Mouse (Mus musculus) kidney, adult 11 months (tissue): ENCODE results near the gene Shq1.

Source experiments
- DNase-seq: peaks from one replicate; pipeline ENCODE4 v3.0.0; 2022

Gene Shq1

DNA sequence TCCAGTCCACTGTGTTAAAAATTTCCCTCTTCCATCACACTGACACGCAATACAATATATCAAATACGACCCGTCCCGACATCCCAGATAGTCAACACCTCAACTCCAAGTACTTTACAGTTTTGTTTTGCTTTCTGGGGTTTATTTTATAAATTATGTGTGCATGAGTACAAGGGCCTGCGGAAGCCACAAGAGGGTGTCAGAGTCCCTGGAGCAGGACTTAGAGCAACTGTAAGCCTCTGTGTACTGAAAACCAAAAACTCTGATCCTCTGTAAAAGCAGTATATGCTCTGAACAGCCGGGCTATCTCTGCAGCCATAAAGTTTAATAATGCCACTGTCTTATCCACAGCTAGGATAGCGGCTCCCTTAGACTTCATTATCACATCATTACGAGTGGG is 3.3 kb downstream of the Shq1 start:
- no peak for DNase-seq

DNA sequence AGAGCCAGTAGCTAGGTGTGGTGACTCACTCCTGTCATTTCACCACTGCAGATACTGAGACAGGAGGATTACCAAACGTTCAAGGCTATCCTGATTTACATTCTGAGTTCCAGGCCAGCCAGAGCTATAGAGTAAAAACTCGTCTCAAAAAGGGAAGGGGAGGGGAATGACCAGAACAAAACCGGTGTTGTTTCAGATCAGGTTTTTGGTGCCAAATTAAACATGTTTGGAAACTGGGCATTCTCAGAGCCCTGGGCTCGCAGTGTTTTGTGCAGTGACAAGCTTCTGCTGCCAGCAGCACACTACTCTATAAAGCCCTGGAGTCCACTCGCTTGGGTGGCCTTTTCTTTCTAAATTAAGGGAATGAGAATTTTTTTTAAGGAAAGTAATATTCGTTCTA is 8.7 kb downstream of the Shq1 start:
- no peak for DNase-seq

DNA sequence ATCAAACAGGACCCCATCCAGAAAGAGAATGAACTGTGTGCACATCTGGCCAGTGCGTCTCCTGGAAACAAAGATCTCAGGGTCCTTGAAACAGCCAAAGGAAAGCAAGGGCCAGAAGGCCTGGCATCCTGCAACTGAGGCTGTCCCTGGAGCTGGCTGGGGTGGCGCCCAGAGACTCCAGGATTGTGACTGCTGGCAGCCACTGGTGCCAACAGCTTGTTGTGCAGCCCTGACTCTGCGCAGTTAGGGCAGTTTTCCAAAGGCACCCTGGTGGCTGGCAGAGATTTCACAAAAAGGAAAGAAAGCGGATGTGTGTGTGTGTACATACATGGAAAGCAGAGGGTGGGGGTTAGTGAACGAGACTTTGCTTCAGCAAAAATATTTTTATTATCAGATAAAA is 10.6 kb downstream of the Shq1 start:
- no peak for DNase-seq

DNA sequence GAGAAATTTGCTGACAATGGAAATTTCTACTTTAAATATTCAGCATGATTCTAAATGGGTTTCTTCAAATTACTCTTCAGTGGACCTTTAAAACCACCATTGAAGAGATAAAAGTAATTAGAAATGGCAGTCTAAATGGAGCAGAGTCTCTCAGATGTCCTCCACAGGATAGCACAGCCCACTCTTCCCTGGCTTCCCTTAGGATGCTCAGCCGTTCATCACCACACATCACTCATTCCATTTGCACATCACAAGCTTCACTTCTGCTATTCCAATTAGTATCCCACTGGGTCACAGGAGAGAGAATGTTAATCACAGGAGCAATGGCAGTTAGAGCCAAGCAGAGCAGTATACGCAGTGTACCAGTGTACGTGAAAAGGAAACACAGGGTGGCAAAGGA is 18.4 kb downstream of the Shq1 start:
- DNase-seq: no peak

DNA sequence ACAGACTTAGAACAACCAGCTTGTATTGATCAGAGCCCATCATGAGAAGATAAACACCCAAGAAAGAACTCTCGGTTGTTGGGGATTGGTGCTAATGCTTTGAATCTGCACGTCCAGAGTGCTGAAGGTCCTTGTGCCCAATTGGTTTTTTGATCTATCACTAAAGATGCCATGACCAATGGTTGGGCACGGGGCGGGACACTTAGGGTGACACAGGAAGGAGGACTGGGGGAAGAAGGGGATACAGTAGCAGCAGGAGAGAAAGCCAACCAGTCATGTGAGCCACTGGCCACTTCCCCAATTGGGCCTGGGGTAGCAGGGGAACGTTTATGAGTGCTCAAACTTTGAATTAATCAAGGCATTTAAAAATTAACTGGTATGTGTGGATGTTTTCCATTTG is 23.8 kb downstream of the Shq1 start:
- peak; percentile 17 for DNase-seq

DNA sequence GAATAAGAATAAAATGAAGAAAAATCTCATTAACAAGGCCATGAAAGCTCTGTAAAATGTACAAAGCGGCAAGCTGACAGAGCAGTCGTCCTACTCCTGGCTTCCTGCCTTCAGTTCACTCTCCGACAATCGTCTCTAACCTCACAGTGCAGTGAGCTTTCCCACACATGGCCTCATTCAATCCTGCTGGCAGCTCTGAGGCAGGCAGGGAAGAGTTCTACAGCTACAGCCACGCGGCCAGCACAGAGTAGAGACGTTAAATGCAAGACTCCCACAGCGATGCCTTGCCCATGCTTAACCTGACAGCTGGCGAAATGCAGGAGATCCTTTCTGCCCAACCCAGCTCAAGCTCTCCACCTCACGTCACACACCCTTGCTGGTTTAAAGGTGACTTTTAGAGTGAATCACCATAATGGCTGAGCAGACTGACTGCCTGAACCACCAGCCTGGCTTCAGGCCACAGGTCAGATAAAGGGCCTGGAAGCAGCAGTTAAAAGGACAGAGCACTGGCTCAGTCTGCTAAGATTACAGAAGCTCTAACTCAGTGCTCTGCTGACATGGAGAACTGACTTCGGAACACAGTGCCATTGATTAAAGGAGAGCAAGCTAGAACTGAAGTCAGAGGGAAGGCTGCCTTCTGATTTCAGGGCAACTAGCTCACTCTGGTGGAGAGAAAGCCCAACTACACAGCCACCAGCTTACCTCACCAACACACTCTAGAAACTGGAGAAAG is 25.3 kb downstream of the Shq1 start:
- peak; percentile 28 for DNase-seq

DNA sequence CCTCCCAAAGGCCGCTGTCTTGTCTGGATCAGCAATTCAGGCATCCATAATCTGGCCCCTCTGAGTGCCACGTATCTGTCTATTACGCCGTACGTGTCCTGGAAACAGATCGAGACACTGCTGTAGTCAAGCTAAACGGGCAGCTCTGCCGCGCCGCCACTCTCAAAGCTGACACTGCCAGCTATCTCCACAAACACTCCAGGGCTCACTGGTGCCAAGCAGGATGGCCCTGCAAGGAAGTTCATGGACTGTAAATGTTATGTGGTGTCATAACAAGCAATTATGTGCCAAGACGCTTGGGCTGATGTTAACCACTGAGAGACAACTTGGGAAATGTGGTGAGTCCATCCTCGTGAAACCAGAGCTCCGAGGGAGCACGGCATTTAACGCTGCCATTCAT is 26.3 kb downstream of the Shq1 start:
- DNase-seq: no peak

DNA sequence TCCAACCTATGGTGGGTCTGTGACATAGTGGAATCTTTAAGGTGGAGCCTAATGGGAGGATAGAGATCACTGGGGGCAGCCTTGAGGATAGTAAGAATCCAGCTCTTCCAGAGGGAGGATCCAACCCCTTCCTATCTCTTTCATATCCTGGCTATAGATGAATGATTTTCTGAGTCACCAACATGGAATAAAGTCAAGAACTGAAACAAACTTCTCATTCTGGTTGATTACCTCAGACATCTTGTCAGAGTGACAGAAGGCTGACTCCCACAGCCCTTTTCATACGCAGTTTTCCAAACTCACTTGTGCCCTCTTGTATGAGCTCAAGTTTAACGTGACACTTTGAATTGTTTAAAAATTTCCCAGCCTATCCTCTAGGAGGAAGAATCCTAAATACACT is 28.2 kb downstream of the Shq1 start:
- no peak for DNase-seq

DNA sequence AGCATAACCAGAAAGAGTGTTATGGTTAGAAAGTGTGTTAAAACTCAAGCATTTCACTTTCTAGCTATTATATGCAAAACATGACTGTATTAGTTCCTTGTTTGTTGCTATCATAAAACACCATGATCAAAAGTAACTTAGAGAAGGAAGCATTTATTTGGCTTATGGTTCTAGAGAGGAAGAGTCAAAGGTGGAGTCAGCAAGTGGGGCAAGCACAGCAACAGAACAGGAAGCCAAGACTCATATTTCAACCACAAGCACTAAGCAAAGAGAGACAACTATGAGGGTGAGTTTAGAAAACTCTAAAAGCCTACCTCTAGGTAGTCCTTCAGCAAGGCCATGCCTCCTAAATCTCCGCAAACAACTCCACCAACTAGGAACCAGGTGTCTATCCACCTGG is 30.4 kb downstream of the Shq1 start:
- DNase-seq: no peak

DNA sequence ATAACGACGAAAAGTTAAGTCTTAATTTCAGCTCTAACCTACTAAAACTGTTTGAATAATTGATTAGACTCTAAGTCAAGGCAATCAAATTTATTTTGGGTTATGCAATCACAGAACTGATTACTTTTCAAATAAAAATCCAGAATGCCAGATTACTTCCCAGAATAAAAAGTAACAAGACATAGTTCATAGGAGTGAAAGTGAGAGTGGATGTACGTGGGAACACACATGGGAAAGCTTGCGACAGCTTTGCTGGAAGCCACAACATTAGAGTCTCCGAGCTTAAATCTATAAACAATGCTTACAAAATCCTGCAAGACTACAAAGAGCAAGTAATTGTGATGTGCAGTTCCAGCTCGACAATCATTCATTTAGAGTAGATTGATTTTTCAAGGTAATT is 41.9 kb downstream of the Shq1 start:
- DNase-seq: no peak

DNA sequence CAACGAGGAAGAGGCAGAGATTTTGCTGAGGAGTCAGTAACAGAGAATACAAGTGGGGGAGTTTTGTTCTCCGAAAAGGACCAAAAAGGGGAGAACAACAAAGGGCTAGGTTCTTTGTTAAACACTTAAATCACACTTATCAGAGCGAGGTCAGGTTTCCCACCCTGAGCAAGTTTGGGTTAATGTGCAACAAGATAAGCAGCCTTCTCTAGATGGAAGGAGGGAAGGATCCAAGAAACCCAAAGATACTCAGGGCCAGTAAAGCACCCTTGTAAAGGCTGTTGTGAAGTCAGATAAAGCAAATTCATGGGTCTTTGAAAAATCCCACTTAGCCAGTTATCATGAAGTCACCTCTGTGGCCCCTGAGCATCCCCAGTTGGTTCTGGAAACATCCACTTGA is 42.7 kb downstream of the Shq1 start:
- DNase-seq: no peak

DNA sequence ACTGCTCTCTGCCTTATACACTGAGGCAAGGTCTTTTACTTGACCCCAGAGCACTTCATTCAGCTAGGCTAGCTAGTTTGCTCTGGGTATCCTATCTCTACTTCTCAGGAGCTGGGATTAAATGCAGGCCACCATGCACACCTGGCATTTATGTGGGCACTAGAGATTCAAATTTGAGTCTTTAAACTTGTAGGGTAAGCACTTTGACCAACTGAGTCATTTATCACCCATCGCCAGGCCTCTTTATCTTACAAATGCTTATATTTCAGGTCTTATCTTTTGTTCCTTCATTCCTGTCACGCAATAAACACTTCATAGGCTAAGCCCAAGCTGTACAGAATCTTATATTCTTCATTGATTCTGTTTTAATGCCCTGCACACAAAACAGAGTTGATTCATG is 47.0 kb downstream of the Shq1 start:
- DNase-seq: no peak

DNA sequence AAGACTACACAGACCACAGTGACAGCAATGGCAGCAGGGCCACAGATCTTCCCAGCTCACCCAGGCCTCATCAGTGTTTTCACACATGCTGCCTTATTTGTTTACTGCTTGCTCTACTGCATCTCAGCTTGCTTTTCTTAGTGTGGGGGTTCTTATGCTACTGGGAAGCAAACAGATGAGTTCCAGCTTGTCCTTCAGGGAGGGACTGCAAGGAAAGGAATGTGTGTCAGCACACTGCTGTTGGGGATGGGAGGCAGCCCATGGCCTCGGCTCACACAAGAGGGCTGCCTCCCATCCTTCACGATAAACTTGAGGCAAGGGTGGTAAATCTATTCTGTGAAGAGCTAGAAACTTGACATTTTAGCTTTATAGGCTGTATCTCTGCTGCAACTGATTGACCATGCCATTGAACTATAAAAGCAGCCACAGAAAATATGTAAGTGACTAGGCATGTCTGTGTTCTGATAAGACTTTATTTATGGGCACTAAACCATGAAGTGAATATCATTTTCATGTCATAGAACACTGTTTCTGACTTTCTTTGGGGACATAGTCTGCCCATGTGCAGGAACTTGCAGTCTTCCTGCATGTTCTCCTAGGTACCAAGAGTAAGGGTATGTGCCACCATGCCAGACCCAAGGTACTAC is 48.0 kb downstream of the Shq1 start:
- DNase-seq: no peak

DNA sequence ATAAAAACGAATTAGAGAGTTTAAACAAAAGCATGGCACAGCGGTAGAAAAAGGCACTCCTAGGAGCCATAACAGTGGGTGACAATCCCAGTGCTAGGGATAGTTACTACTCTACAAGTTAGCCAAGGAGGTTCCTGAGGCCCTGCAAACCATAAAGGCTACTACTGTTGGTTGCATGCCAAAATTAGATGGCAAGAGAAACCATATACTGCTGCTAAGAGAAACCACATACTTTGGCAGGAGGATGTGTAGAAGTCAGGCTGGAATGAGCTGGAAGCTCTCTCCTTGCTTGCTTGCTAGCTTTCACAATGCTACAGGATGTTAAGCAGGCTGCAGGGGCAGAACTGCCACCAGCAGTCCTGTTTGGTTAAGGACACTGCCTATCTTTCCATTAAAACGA is 50.5 kb downstream of the Shq1 start:
- no peak for DNase-seq

DNA sequence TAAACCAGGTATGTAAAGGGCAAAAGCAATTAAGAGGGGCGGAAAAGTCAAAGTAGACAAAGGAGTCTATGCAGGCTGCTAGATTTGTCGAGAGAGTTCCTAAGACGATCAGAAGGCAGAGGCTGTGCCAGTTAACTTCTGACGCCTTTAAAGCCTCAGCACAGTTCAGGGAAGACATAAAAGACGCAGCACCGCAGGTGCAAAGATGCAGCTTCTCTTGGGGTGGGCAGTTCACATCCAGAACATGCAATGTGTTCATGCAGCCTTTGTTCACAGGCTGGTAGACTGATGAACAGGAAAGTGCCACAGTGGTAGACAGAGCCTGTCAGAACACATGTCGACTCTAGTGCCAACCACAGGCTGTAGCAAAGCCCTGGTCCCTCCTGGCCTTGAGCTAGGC is 51.6 kb downstream of the Shq1 start:
- no peak for DNase-seq

DNA sequence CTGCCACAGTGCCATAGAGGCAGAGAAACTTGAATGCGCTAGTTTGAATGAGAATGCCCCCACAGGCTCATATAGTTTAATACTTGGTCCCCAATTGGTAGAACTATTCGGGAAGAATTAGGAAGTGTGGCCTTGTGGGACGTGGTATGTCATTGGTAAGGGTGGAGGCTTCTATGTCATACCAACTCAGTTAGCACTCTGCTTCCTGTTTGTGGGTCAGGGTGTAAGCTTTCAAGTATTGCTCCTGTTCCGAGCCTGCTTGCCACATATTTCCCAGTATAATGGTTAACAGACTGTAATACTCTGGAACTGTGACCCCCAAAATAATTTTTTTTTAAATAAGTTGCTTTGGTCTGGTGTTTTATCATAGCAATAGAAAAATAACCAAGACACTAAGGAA is 54.8 kb downstream of the Shq1 start:
- no peak for DNase-seq

DNA sequence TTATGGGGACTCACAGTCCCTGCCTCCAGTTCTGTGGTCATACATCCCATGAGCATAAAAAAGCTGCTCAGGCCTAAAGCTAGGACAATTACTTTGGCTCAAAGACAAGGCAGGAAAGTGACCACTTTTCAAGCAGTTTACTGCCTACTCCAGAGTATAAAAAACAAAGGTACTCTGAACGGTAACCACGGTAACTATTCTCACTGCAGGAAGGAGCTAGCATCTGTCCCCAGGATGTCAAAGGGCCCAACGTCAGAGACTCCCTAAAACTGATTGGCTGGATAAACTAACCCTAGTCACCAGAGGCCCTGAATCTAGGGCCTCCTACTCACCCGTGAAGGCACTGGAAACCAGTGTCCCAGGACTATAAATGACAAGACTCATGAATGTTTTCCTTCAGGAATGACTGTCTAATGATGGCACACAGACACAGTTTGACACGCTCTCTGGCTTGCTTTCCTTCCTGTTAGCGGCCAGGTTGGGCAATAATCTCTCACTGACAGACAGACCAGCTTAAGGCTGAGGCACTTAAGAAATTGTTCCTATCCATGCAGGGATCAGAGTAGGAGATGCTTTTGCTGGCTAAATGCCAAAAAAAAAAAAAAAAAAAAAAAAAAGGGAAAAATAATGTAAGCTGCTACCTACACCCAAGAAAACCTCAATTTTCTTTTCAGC is 57.2 kb downstream of the Shq1 start:
- no peak for DNase-seq

DNA sequence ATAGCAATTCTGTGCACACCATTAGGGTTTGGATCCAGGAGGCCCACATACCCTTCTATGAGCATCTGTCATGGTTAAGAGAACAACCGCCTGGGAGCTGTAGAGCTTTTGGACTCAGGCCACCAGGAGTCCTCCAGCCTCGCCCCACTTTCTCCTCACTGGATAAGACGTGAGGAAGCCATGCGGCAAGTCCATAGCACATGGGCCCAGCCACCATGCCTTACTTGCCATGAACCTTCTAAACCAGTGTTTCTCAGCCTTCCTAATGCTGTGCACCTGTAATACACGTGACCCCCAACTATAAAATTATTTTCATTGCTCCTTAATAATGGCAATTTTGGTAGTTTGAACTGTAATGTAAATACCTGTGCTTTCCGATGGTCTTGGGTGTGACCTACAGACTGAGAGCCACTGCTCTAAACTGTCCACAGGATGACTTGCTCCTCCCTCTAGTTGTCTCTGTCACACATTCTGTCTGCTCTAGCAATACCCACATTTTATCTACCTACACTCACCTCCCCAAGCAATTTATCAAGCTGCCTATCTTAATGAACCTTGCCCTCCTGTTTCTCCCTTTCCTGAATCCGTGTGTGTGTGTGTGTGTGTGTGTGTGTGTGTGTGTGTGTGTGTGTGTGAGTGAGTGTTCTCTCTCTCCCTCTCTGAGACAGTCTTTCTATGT is 59.9 kb downstream of the Shq1 start:
- DNase-seq: no peak

DNA sequence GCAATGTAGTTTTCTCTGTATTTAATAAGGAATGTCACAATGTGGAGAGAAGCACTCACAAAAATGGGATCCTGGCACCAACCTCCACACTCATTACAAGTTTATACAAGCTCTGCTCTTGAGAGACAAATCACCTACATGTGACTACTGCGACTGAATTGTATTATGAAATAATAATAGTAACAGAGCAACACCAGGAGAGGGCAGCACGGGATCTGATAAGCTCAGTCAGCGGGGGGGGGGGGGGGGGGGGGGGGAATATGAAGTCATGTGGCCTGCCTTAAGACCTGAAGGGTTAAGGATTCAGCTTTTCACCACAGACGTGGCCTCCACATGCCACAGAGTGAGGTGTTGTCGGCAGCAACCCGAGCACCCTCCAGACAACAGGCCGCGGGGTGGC is 60.8 kb downstream of the Shq1 start:
- DNase-seq: no peak

DNA sequence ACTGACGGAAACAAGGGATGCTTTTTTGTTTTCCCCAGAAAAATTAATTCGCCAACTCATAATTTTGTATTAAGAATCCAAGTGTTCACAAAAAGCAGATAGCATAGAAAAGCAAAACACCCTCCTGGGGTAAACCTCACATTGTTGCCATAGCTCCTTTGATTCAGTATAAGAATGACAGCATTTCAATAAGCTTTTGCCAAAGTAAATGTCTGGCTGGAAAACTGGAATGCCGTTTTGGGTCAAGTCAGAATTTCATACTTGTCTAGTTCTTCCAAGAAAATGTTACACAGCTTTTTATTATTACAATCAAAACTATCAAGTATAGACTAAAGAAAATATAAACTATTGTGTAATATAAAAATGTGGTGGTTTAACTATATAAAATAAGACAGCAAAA is 61.7 kb downstream of the Shq1 start:
- no peak for DNase-seq

DNA sequence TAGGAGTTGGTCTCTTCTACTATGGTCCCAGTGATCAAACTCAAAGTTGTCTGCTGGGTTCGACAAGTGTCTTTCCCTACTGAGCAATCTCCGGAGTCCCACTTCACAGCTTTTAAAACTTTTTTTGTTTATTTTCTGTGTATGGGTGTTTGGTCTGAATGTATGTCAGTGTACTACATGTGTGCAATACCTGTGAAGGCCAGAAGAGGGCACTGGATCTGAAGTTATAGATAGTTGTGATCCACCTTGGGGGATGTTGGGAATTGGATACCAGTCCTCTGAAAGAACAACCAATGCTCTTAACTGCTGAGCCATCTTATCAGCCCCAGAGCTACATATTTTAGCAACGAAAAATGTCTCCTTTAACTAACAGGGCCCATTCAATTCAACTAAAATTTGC is 62.5 kb downstream of the Shq1 start:
- DNase-seq: no peak

DNA sequence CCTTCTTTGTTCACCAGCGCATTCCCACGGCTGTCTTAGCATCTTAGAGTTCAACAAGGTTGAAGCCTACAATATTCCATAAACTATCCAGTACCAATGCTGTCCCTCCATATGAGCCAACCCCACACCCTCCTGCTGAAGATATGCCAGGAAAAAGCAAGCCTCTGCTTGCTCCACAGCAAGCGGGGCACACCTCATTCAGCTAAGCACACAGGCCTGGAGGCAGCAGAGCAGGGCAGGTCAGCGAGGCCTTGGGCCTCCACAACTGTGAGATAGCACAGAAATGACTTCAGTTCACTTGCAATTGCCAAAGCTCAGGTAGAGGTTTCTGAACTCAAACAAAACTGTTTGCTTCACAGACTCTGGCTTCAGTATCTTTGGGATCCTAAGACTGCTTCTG is 64.2 kb downstream of the Shq1 start:
- no peak for DNase-seq

DNA sequence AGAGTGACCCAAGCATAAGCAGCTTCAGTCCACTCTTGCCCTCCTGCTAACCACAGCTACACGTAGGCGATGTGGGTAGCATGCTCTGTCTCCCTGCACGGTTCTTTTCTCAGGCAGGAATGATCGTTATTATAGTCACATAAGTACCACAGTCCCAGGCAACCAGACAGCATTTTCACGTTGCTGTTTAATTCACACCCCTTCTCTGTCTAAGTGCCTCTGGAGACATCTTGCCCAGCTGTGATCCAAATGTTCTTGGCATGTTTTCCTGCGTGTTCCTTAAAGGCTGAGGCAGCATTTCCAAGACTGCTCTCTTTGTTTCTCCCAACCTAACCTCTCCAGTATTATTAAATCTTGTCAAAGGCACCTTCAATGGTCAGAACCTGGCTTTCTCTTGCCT is 67.3 kb downstream of the Shq1 start:
- no peak for DNase-seq

DNA sequence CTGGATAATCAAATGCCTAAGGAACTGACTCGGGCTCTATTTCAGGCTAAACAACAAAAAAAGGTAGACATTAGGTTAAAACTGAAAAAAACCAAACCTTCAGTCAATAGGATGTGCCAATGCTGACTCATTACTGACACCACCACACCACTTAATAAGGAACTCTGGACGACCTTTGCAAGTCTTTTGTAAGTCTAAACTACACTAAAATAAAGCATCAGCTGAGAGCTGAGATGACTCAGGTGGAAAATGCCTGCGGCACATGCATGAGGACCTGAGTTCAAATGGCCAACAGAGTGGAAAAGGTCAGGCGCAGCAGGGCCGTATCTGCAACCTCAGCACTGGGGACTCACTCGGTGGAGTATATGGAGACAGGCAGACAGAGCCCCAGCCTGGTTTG is 69.3 kb downstream of the Shq1 start:
- no peak for DNase-seq
